Mouse (Mus musculus) hindbrain, embryonic 15.5 days (tissue): ENCODE data around the gene Psen1. TPM values are rescaled to one million over a fixed set of nuclear protein-coding genes. Genes with fewer than 3 reads are reported as not detected.

Source experiments
- ATAC-seq: fragments of 200-750 bp; cut with Nextera tagmentation; 2 replicates; pipeline ENCODE4 v1.8.0; 2017; ENCODE audit warnings: low read depth, moderate number of reproducible peaks, moderate TSS enrichment; ENCODE audit not compliant: low FRiP score
- H3K27ac ChIP-seq: fragments of 300-500 bp; sonication (generic); replicated peaks from 2 replicates; pipeline ENCODE4 v1.5.1; 2015; ENCODE audit warnings: mild to moderate bottlenecking, inconsistent platforms
- H3K27me3 ChIP-seq: fragments of 300-500 bp; sonication (generic); 2 replicates; pipeline ENCODE4 v1.6.1; 2015; ENCODE audit warnings: control low read depth, inconsistent platforms
- H3K36me3 ChIP-seq: fragments of 300-500 bp; sonication (generic); 2 replicates; pipeline ENCODE4 v1.6.1; 2015; ENCODE audit warnings: control low read depth, inconsistent platforms
- H3K4me1 ChIP-seq: fragments of 300-500 bp; sonication (generic); replicated peaks from 2 replicates; pipeline ENCODE4 v1.6.1; 2015; ENCODE audit warnings: control low read depth, inconsistent platforms
- H3K4me2 ChIP-seq: fragments of 300-500 bp; sonication (generic); 2 replicates; pipeline ENCODE4 v1.6.1; 2015; ENCODE audit warnings: moderate library complexity, mild to moderate bottlenecking, inconsistent platforms
- H3K4me3 ChIP-seq: fragments of 300-500 bp; sonication (generic); 2 replicates; pipeline ENCODE4 v1.5.1; 2015; ENCODE audit warnings: mild to moderate bottlenecking, inconsistent platforms
- H3K9ac ChIP-seq: fragments of 300-500 bp; sonication (generic); 2 replicates; pipeline ENCODE4 v1.6.1; 2015; ENCODE audit warnings: inconsistent platforms
- H3K9me3 ChIP-seq: fragments of 300-500 bp; sonication (generic); 2 replicates; pipeline ENCODE4 v1.6.1; 2016; ENCODE audit warnings: control low read depth, inconsistent platforms
- WGBS: fragments of 180-500 bp; shearing (Covaris S2); methylation state at CpG from one replicate; pipeline ENCODE4 v1.1.7; 2015; 5-methylcytosine and 5-hydroxymethylcytosine counted together
- polyA plus RNA-seq: library from polyadenylated mRNA; unstranded; fragments of >200 nt; fragmentation: Nextera tagmentation; extraction: Ambion mirVana; gene quantifications from 2 replicates; pipeline ENCODE4 v1.2.1, GENCODE M21; 2015

Psen1 gene
- polyA plus RNA-seq, 1 experiment from 2014 or later = 71.4 TPM

- Histone ChIP-seq H3K4me1 (no peaks in the 10 kb centered on the region), H3K4me3 (no peak overlapping the region), H3K4me2 (no peak overlapping the region), H3K9me3 (no peaks in the 10 kb centered on the region), H3K36me3 (peaks cover 26% of the 10 kb centered on the region), H3K27ac (no peak overlapping the region), H3K9ac (no peak overlapping the region), H3K27me3 (no peaks in the 10 kb centered on the region)
- WGBS = 90% methylated on average over 7 of the region's 7 CpGs
- ATAC-seq = no peak
Observed at GRCm38 (mm10) chr12:83701608-83702007, 13.7 kb downstream of the Psen1 start.

DNA sequence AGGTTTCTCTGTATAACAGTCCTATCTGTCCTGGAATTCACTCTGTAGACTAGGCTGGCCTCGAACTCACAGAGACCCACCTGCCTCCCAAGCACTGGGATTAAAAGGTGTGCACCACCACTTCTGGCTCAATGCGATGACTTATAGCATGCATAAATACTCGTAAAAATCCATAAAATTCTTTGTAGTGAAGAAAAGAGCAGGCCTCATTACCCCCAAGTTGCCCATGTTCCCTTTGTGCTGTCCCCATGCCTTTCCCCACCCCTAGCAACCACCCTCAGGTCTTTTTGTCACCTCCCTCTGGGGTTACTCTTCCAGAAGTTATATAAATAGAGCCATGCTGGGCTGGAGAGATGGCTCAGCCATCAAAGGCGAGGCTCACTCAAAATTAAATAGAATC, 14.8 kb downstream of the Psen1 start:
- ATAC-seq = no peak
- Histone ChIP-seq H3K4me1 (no peaks in the 10 kb centered on the region), H3K27me3 (no peaks in the 10 kb centered on the region), H3K27ac (no peak overlapping the region), H3K9ac (no peak overlapping the region), H3K36me3 (peaks cover 26% of the 10 kb centered on the region), H3K4me2 (no peak overlapping the region), H3K9me3 (no peaks in the 10 kb centered on the region), H3K4me3 (no peak overlapping the region)
- 24% methylated on average over 4 of the region's 4 CpGs for WGBS

DNA sequence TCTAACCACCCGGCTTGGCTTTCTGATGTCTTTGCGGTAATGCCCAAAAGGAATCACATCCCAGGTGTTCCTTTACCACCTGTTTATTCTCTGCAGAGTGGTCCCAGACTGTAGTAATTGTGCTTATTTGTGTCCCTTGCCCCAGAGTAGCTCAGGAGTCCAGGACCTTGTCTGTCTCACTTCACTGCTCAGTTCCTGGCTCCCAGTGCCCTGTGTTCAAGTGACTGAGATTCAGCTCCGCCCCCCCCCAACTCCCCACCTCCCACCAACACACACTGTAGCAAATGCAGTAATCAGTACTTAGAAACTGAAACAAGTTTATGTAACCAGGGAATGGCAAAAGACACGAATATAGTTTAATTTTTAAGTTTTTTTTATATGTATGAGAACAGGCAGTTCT, 19.0 kb downstream of the Psen1 start:
- Histone ChIP-seq H3K27ac (no peak overlapping the region), H3K4me3 (no peak overlapping the region), H3K4me1 (no peaks in the 10 kb centered on the region), H3K4me2 (no peak overlapping the region), H3K9me3 (no peaks in the 10 kb centered on the region), H3K27me3 (no peaks in the 10 kb centered on the region), H3K36me3 (peaks cover 11% of the 10 kb centered on the region), H3K9ac (no peak overlapping the region)
- no peak for ATAC-seq
- WGBS = 89% methylated on average over 4 of the region's 4 CpGs

GRCm38 (mm10) chr12:83708160-83709092, 20.5 kb downstream of the Psen1 start:
- no peaks in the 10 kb centered on the region for H3K9me3 ChIP-seq
- WGBS = 83% methylated on average over 7 of the region's 7 CpGs
- H3K36me3 ChIP-seq = peaks cover 25% of the 10 kb centered on the region
- H3K4me3 ChIP-seq = no peak overlapping the region
- no peak for ATAC-seq
- no peak overlapping the region for H3K9ac ChIP-seq
- no peaks in the 10 kb centered on the region for H3K4me1 ChIP-seq
- H3K27ac ChIP-seq = no peak overlapping the region
- no peaks in the 10 kb centered on the region for H3K27me3 ChIP-seq
- H3K4me2 ChIP-seq = no peak overlapping the region

- Histone ChIP-seq H3K4me2 (no peak overlapping the region), H3K4me3 (no peak overlapping the region), H3K9ac (no peak overlapping the region), H3K27ac (no peak overlapping the region), H3K4me1 (no peaks in the 10 kb centered on the region), H3K27me3 (no peaks in the 10 kb centered on the region), H3K36me3 (peaks cover 25% of the 10 kb centered on the region), H3K9me3 (no peaks in the 10 kb centered on the region)
- 96% methylated on average over 2 of the region's 2 CpGs for WGBS
- ATAC-seq = no peak
Observed at GRCm38 (mm10) chr12:83709934-83710333, 22.0 kb downstream of the Psen1 start.

GRCm38 (mm10) chr12:83713749-83714148, 25.8 kb downstream of the Psen1 start:
- no peak overlapping the region for H3K27ac ChIP-seq
- H3K27me3 ChIP-seq = no peaks in the 10 kb centered on the region
- ATAC-seq = 0 out of 2 replicates have a peak, but pooled peaks have one; percentile 63
- 45% methylated on average over 2 of the region's 2 CpGs for WGBS
- H3K4me2 ChIP-seq = no peak overlapping the region
- H3K9ac ChIP-seq = no peak overlapping the region
- H3K4me3 ChIP-seq = no peak overlapping the region
- no peaks in the 10 kb centered on the region for H3K9me3 ChIP-seq
- no peaks in the 10 kb centered on the region for H3K4me1 ChIP-seq
- H3K36me3 ChIP-seq = peaks cover 54% of the 10 kb centered on the region

GRCm38 (mm10) chr12:83716416-83717184, 28.6 kb downstream of the Psen1 start:
- no peaks in the 10 kb centered on the region for H3K4me1 ChIP-seq
- no peaks in the 10 kb centered on the region for H3K27me3 ChIP-seq
- ATAC-seq = no peak
- H3K9ac ChIP-seq = no peak overlapping the region
- WGBS = 87% methylated on average over 15 of the region's 15 CpGs
- no peaks in the 10 kb centered on the region for H3K9me3 ChIP-seq
- H3K27ac ChIP-seq = no peak overlapping the region
- H3K36me3 ChIP-seq = peaks cover 70% of the 10 kb centered on the region
- H3K4me3 ChIP-seq = no peak overlapping the region
- H3K4me2 ChIP-seq = no peak overlapping the region

- H3K27ac ChIP-seq = no peak overlapping the region
- H3K36me3 ChIP-seq = peaks cover 63% of the 10 kb centered on the region
- H3K4me1 ChIP-seq = no peaks in the 10 kb centered on the region
- H3K27me3 ChIP-seq = no peaks in the 10 kb centered on the region
- no peak for ATAC-seq
- H3K4me3 ChIP-seq = no peak overlapping the region
- H3K4me2 ChIP-seq = no peak overlapping the region
- H3K9me3 ChIP-seq = no peaks in the 10 kb centered on the region
- 83% methylated on average over 1 of the region's 1 CpGs for WGBS
- no peak overlapping the region for H3K9ac ChIP-seq
Observed at GRCm38 (mm10) chr12:83719431-83719830, 31.5 kb downstream of the Psen1 start.

DNA sequence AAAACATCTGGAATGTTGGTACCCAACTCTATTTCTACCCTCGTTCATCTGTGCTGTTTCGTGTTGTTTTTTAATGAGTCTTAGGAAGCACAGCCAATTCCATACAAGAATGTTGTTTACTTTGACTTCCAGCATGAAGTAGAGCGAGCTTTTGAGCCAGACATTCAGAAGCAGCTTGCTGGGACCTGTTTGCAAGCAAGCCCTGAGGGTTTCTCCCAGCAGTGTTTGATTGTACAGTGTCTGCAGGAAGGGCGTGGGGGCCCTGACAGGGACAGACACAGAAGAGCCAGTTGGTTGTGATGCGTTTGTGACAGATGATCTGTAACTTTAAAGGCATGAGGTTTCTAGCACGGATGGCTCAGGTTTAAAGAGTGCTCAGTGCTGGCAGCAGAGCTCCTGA, 33.3 kb downstream of the Psen1 start:
- Histone ChIP-seq H3K9ac (no peak overlapping the region), H3K4me2 (no peak overlapping the region), H3K4me3 (no peak overlapping the region), H3K4me1 (no peaks in the 10 kb centered on the region), H3K27ac (no peak overlapping the region), H3K27me3 (no peaks in the 10 kb centered on the region), H3K9me3 (no peaks in the 10 kb centered on the region), H3K36me3 (peaks cover 65% of the 10 kb centered on the region)
- 83% methylated on average over 6 of the region's 6 CpGs for WGBS
- ATAC-seq = no peak

DNA sequence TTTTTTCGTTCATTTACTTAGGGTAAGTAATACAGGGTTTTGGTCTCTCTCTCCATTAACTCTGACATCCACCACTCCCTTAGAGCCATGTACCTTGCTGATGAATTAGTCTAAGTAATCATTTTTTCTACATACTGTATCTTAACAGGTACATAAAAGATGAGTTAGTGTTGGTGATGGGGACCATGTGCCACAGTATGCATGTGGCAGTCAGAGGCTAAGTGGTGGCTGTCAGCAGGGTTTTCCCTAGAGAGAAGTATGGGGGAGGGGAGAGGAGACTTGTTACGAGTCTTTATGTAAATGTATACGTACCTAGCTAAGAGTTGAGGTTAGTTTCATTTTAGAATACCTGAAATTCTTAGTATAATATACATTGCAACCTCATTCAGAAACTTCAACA, 35.1 kb downstream of the Psen1 start:
- Histone ChIP-seq H3K4me3 (no peak overlapping the region), H3K4me2 (no peak overlapping the region), H3K27me3 (no peaks in the 10 kb centered on the region), H3K9me3 (no peaks in the 10 kb centered on the region), H3K4me1 (no peaks in the 10 kb centered on the region), H3K9ac (no peak overlapping the region), H3K27ac (no peak overlapping the region), H3K36me3 (peaks cover 63% of the 10 kb centered on the region)
- WGBS = 82% methylated on average over 3 of the region's 3 CpGs
- no peak for ATAC-seq

GRCm38 (mm10) chr12:83726510-83727308, 38.8 kb downstream of the Psen1 start:
- peaks cover 76% of the 10 kb centered on the region for H3K36me3 ChIP-seq
- no peak overlapping the region for H3K4me3 ChIP-seq
- 88% methylated on average over 12 of the region's 12 CpGs for WGBS
- H3K27ac ChIP-seq = no peak overlapping the region
- no peak overlapping the region for H3K4me2 ChIP-seq
- no peak for ATAC-seq
- H3K9me3 ChIP-seq = no peaks in the 10 kb centered on the region
- H3K4me1 ChIP-seq = no peaks in the 10 kb centered on the region
- no peak overlapping the region for H3K9ac ChIP-seq
- H3K27me3 ChIP-seq = no peaks in the 10 kb centered on the region

DNA sequence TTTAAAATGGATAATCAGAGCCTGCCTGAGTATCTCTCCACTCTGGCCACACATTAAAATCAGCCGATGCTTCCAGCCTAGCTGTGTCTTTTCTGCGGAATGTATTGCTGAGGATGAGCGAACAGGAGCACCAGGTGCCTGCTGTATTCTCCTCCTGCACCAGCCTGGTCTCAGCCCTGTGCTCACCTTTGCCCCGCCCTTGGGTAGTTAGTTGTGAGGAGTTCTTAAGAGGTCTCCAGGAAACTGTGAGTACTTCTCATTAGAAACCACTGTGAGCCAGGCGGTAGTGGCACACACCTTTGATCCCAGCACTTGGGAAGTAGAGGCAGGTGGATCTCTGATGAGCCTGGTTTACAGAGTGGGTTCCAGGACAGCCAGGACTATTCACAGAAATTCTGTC, 44.3 kb downstream of the Psen1 start:
- Histone ChIP-seq H3K4me1 (no peaks in the 10 kb centered on the region), H3K9ac (no peak overlapping the region), H3K4me3 (no peak overlapping the region), H3K4me2 (no peak overlapping the region), H3K27me3 (no peaks in the 10 kb centered on the region), H3K9me3 (no peaks in the 10 kb centered on the region), H3K36me3 (peaks cover 66% of the 10 kb centered on the region), H3K27ac (no peak overlapping the region)
- WGBS = 95% methylated on average over 5 of the region's 5 CpGs
- ATAC-seq = no peak
